Mouse (Mus musculus): ENCODE measurements at regions not wholly inside any gene's neighbourhood (a gene's known extent, or its start where the extent isn't known, plus 50 kb on each side); places are given as distances from the start of the nearest gene placed in this dataset.

DNA sequence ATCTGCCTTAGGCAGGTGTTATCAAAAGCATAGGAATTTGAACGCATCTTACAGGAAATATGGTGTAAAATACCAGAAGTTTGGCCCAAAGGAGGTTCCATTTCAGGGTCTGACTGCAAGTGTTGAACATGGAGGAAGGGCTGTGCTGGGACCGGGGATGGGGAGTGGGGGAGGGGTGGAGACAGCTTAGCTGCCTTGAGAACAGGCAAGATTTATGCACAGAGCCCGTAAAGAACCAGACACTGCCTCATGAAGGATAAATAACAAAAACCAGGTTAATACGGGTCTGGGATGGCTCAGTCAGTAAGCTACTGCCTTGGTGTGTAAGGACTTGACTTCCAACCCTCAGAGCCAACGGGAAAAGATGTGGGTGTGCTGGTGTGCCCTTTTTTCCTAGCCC, 91.1 kb downstream of the 3110018I06Rik start:
- Histone ChIP-seq H3K4me2 (ENCODE audit: low read depth, severe bottlenecking) (no peak overlapping the region), H3K36me3 (ENCODE audit: control insufficient read depth, insufficient read depth, low read length) (no peaks in the 10 kb centered on the region), H3K9me3 (ENCODE audit: control insufficient read depth, low read length) (no peaks in the 10 kb centered on the region), H3K4me3 (ENCODE audit: low read depth, low read length) (no peak overlapping the region), H3K27ac (replicated peaks; ENCODE audit: low read depth, low read length) (no peak overlapping the region), H3K4me1 (ENCODE audit: control insufficient read depth, insufficient read depth, low read length) (0 out of 2 replicates have a peak, but pooled peaks cover 3% of the 10 kb centered on the region), H3K9ac (ENCODE audit: low read length) (no peak overlapping the region), H3K27me3 (ENCODE audit: control insufficient read depth, insufficient read depth, low read length) (no peaks in the 10 kb centered on the region)
- ATAC-seq (ENCODE audit: insufficient number of reproducible peaks, low FRiP score, low TSS enrichment, low read depth) (no peak), DNase-seq (ENCODE audit: low spot score) (peak; percentile 51)
- 23% methylated on average over 5 of the region's 5 CpGs for WGBS

DNA sequence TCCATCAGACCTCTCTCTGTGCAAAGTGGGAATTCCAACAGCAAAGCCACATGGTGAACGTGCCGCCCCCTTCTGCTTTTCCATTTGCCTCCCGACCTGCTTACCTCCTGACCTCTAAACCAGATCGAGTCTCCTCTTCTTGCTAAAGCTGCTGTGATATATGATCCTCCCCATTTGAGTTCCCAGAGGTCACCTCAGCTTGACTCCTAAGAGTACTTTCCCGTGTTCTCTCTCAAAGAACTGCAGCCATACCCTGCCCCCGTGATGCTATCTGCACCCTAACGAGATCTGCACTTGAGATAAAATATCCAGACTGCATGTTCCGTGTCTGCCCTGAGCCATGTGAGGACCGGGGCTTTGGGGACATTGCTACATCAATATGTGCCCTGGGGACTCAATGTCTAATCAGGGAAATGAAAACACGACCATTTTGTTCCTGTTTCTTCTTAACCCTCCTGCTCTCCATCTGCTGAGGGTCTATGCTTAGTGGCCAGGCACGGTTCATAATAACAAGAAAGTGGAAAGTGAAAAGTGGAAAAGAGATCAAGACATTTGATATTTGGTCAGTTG, 94.8 kb downstream of the 3110018I06Rik start:
- Histone ChIP-seq H3K27me3 (ENCODE audit: control insufficient read depth, insufficient read depth, low read length) (no peaks in the 10 kb centered on the region), H3K9ac (ENCODE audit: low read length) (no peak overlapping the region), H3K4me2 (ENCODE audit: low read depth, severe bottlenecking) (no peak overlapping the region), H3K4me1 (ENCODE audit: control insufficient read depth, insufficient read depth, low read length) (0 out of 2 replicates have a peak, but pooled peaks cover 3% of the 10 kb centered on the region), H3K9me3 (ENCODE audit: control insufficient read depth, low read length) (no peaks in the 10 kb centered on the region), H3K36me3 (ENCODE audit: control insufficient read depth, insufficient read depth, low read length) (no peaks in the 10 kb centered on the region), H3K27ac (replicated peaks; ENCODE audit: low read depth, low read length) (no peak overlapping the region), H3K4me3 (ENCODE audit: low read depth, low read length) (no peak overlapping the region)
- no peak for DNase-seq (ENCODE audit: low spot score)
- ATAC-seq (ENCODE audit: insufficient number of reproducible peaks, low FRiP score, low TSS enrichment, low read depth), result no peak
- 12% methylated on average over 11 of the region's 11 CpGs for WGBS

DNA sequence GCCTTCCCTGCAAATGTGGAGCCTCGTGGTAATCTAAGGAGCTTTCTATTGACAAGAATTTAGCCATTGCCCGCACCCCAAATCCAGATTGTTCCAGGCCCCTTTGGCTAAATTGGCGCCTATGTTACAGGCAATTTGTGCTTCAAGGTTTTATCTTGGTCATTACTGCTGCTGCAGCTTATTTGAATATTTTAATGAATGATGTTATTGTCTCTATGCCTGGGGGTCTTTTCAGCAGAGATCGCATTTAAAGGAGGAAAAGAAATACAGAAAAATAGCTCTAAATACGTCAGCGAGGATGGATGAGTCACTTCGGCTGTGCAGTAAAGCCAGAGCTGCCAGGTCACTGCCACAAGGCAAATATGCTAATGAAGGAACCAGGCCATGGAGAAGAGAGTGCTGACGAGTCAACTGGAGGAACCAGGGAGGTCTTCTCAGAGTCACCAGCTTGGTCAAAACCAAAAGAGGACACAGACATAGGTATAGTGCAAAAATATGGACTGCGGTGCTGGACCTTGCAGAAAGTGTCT, 97.3 kb downstream of the 3110018I06Rik start:
- Histone ChIP-seq H3K4me1 (ENCODE audit: control insufficient read depth, insufficient read depth, low read length) (no peaks in the 10 kb centered on the region), H3K27me3 (ENCODE audit: control insufficient read depth, insufficient read depth, low read length) (no peaks in the 10 kb centered on the region), H3K4me2 (ENCODE audit: low read depth, severe bottlenecking) (no peak overlapping the region), H3K27ac (replicated peaks; ENCODE audit: low read depth, low read length) (no peak overlapping the region), H3K9me3 (ENCODE audit: control insufficient read depth, low read length) (no peaks in the 10 kb centered on the region), H3K9ac (ENCODE audit: low read length) (no peak overlapping the region), H3K36me3 (ENCODE audit: control insufficient read depth, insufficient read depth, low read length) (no peaks in the 10 kb centered on the region), H3K4me3 (ENCODE audit: low read depth, low read length) (no peak overlapping the region)
- DNase-seq (ENCODE audit: low spot score) (no peak), ATAC-seq (ENCODE audit: insufficient number of reproducible peaks, low FRiP score, low TSS enrichment, low read depth) (no peak)
- WGBS, result 73% methylated on average over 9 of the region's 9 CpGs

- no peaks in the 10 kb centered on the region for H3K9me3 ChIP-seq (ENCODE audit: control insufficient read depth, low read length)
Measured at GRCm38 (mm10) chr12:107596236-107596635, 107.8 kb downstream of the 3110018I06Rik start.

GRCm38 (mm10) chr12:107600576-107600975, 112.1 kb downstream of the 3110018I06Rik start:
- no peak for DNase-seq (ENCODE audit: low spot score)
- H3K4me3 ChIP-seq (ENCODE audit: low read depth, low read length), result no peak overlapping the region
- H3K27ac ChIP-seq (replicated peaks; ENCODE audit: low read depth, low read length), result no peak overlapping the region
- no peak overlapping the region for H3K9ac ChIP-seq (ENCODE audit: low read length)
- no peaks in the 10 kb centered on the region for H3K4me1 ChIP-seq (ENCODE audit: control insufficient read depth, insufficient read depth, low read length)
- 98% methylated on average over 5 of the region's 5 CpGs for WGBS
- no peaks in the 10 kb centered on the region for H3K9me3 ChIP-seq (ENCODE audit: control insufficient read depth, low read length)
- H3K27me3 ChIP-seq (ENCODE audit: control insufficient read depth, insufficient read depth, low read length), result no peaks in the 10 kb centered on the region
- no peak overlapping the region for H3K4me2 ChIP-seq (ENCODE audit: low read depth, severe bottlenecking)
- ATAC-seq (ENCODE audit: insufficient number of reproducible peaks, low FRiP score, low TSS enrichment, low read depth), result no peak
- no peaks in the 10 kb centered on the region for H3K36me3 ChIP-seq (ENCODE audit: control insufficient read depth, insufficient read depth, low read length)

More at GRCm38 (mm10) chr12:107596236-107596635, 107.8 kb downstream of the 3110018I06Rik start:
- DNase-seq (ENCODE audit: low spot score) (no peak), ATAC-seq (ENCODE audit: insufficient number of reproducible peaks, low FRiP score, low TSS enrichment, low read depth) (no peak)
- Histone ChIP-seq H3K9ac (ENCODE audit: low read length) (no peak overlapping the region), H3K36me3 (ENCODE audit: control insufficient read depth, insufficient read depth, low read length) (no peaks in the 10 kb centered on the region), H3K4me1 (ENCODE audit: control insufficient read depth, insufficient read depth, low read length) (no peaks in the 10 kb centered on the region), H3K4me2 (ENCODE audit: low read depth, severe bottlenecking) (no peak overlapping the region), H3K27me3 (ENCODE audit: control insufficient read depth, insufficient read depth, low read length) (no peaks in the 10 kb centered on the region), H3K4me3 (ENCODE audit: low read depth, low read length) (no peak overlapping the region), H3K27ac (replicated peaks; ENCODE audit: low read depth, low read length) (no peak overlapping the region)

DNA sequence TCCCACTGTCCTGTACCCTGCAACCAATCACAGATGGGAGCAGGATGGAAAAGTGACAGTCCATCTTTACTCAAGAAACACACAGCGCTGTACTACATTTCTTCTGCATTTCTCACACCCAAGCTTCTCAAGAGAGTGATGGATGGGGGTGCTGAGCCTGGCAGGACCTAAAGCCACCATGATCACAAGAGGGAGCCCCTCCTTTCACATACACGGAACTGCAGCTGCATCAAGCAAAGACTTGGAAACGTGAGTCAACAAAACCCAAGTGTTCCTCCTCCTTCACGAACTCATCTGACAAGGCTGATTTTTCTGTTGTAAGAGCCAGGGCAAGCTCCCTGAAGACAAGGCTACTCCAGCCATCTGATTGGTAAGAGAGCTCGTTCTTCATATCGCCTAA, 120.5 kb downstream of the 3110018I06Rik start:
- no peak for ATAC-seq (ENCODE audit: insufficient number of reproducible peaks, low FRiP score, low TSS enrichment, low read depth)
- WGBS, result 77% methylated on average over 6 of the region's 6 CpGs
- no peak overlapping the region for H3K4me3 ChIP-seq (ENCODE audit: low read depth, low read length)

DNA sequence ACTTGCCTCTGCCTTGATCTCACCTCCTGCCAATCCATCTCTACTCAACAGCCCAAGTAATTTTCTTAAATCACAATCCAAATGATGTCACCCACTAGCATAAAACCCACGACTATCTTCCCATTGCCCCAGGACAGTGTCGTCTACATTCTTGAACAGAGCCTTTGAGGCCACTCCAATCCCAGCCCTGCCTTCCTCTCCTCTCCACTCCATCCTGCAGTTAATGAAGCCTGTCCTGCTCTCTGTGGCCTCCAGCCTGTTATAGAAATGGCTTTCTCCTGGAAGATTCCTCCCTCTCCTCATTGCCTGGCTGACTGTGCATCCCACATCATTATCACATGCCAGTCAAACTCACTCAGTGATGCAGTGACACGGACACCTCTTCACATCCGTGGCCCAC, 121.6 kb downstream of the 3110018I06Rik start:
- H3K4me1 ChIP-seq (ENCODE audit: control insufficient read depth, insufficient read depth, low read length), result no peaks in the 10 kb centered on the region
- H3K27ac ChIP-seq (replicated peaks; ENCODE audit: low read depth, low read length), result no peak overlapping the region
- no peak overlapping the region for H3K4me3 ChIP-seq (ENCODE audit: low read depth, low read length)
- WGBS, result 84% methylated on average over 4 of the region's 4 CpGs
- no peak overlapping the region for H3K9ac ChIP-seq (ENCODE audit: low read length)
- H3K9me3 ChIP-seq (ENCODE audit: control insufficient read depth, low read length), result no peaks in the 10 kb centered on the region
- no peak overlapping the region for H3K4me2 ChIP-seq (ENCODE audit: low read depth, severe bottlenecking)
- ATAC-seq (ENCODE audit: insufficient number of reproducible peaks, low FRiP score, low TSS enrichment, low read depth) (no peak), DNase-seq (ENCODE audit: low spot score) (no peak)
- H3K36me3 ChIP-seq (ENCODE audit: control insufficient read depth, insufficient read depth, low read length), result no peaks in the 10 kb centered on the region
- no peaks in the 10 kb centered on the region for H3K27me3 ChIP-seq (ENCODE audit: control insufficient read depth, insufficient read depth, low read length)

More for the DNA sequence above, 120.5 kb downstream of the 3110018I06Rik start:
- H3K4me2 ChIP-seq (ENCODE audit: low read depth, severe bottlenecking), result no peak overlapping the region
- H3K36me3 ChIP-seq (ENCODE audit: control insufficient read depth, insufficient read depth, low read length), result no peaks in the 10 kb centered on the region
- no peaks in the 10 kb centered on the region for H3K9me3 ChIP-seq (ENCODE audit: control insufficient read depth, low read length)
- H3K4me1 ChIP-seq (ENCODE audit: control insufficient read depth, insufficient read depth, low read length), result no peaks in the 10 kb centered on the region
- no peak overlapping the region for H3K9ac ChIP-seq (ENCODE audit: low read length)
- DNase-seq (ENCODE audit: low spot score), result no peak
- H3K27ac ChIP-seq (replicated peaks; ENCODE audit: low read depth, low read length), result no peak overlapping the region
- H3K27me3 ChIP-seq (ENCODE audit: control insufficient read depth, insufficient read depth, low read length), result no peaks in the 10 kb centered on the region

DNA sequence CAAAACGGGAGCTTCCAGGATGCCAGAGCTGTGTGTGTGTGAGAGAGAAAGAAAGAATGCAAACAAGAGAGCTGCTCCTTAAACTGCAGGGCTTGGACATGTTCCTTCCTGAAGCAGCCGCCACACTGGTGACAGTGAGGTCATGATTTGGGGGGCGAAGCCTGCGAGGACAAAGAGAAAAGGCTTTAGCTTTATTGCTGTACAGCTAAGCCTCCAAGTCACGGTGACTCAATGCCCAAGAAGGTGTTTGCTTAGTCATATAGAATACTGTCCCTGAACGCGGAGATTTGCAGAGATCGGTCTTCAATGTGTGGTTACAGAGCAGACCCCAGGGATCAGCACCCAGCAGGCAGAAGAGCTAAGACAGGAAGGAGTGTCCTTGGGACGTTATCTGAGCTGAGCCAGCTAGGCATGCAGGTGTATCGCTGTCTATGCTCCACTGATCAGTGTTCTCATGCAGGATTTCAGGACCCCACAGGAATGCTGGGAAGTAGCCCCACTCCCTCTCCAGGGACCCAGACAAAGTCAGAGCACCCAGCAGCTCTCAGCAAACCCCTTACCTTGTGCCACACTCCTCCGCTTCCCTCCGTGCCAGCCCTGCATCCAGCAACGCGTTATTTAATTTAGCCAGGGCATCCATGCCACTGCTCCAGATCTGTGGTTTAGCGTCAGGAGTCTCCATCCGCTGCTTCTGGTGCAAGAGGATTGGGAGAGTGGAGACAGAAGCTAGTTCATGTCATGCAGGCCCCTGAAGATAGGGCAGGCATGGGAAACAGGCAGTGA, 129.0 kb downstream of the 3110018I06Rik start:
- 81% methylated on average over 16 of the region's 16 CpGs for WGBS
- Histone ChIP-seq H3K27ac (replicated peaks; ENCODE audit: low read depth, low read length) (no peak overlapping the region), H3K4me3 (ENCODE audit: low read depth, low read length) (no peak overlapping the region), H3K36me3 (ENCODE audit: control insufficient read depth, insufficient read depth, low read length) (no peaks in the 10 kb centered on the region), H3K4me1 (ENCODE audit: control insufficient read depth, insufficient read depth, low read length) (no peaks in the 10 kb centered on the region), H3K4me2 (ENCODE audit: low read depth, severe bottlenecking) (no peak overlapping the region), H3K9ac (ENCODE audit: low read length) (no peak overlapping the region), H3K9me3 (ENCODE audit: control insufficient read depth, low read length) (no peaks in the 10 kb centered on the region), H3K27me3 (ENCODE audit: control insufficient read depth, insufficient read depth, low read length) (no peaks in the 10 kb centered on the region)
- ATAC-seq (ENCODE audit: insufficient number of reproducible peaks, low FRiP score, low TSS enrichment, low read depth) (no peak), DNase-seq (ENCODE audit: low spot score) (no peak)

All from limb, embryonic 11.5 days (tissue).